Mouse (Mus musculus): ENCODE results near the gene Zscan10. TPM values are rescaled to one million over a fixed set of nuclear protein-coding genes. Genes with fewer than 3 reads are reported as not detected.

Zscan10 gene
- not detected in 2 replicates for polyA plus RNA-seq (2015; fragmentation: Nextera tagmentation; extraction: Ambion mirVana)

- no peak within 1 kb of the TSS for H3K4me3 ChIP-seq
- H3K27ac ChIP-seq (replicated peaks): no peak within 1 kb of the TSS
- H3K4me2 ChIP-seq (replicated peaks): peak within 1 kb of the TSS; percentile 54
- no peak within 1 kb of the TSS for H3K9ac ChIP-seq (replicated peaks)
- no peaks in the 10 kb centered on the region for H3K36me3 ChIP-seq
- H3K4me1 ChIP-seq: peaks cover 18% of the 10 kb centered on the region; the same call in 1 of the 2 replicates
- 0 out of 2 replicates have a peak, but pooled peaks cover 4% of the 10 kb centered on the region for H3K27me3 ChIP-seq
- WGBS: 29% methylated on average over 15 of the region's 15 CpGs
- H3K9me3 ChIP-seq: no peaks in the 10 kb centered on the region
- ATAC-seq (replicated peaks): no peak
These were observed at the start of gene Zscan10 for GRCm38 (mm10) chr17:23600641-23601622. Gene Zscan10, plus strand, starts transcription at chr17:23600856.

GRCm38 (mm10) chr17:23550856-23551255, 49.8 kb upstream of the Zscan10 start:
- H3K9me3 ChIP-seq: no peaks in the 10 kb centered on the region
- H3K4me3 ChIP-seq: peak overlapping the region; percentile 55
- ATAC-seq (replicated peaks): peak; percentile 29
- peak overlapping the region; percentile 68 for H3K9ac ChIP-seq (replicated peaks)
- peaks cover 12% of the 10 kb centered on the region for H3K4me1 ChIP-seq
- WGBS: under 1% methylated on average over 15 of the region's 15 CpGs
- H3K4me2 ChIP-seq (replicated peaks): peak overlapping the region; percentile 84
- no peaks in the 10 kb centered on the region for H3K36me3 ChIP-seq
- no peaks in the 10 kb centered on the region for H3K27me3 ChIP-seq
- peak overlapping the region; percentile 77 for H3K27ac ChIP-seq (replicated peaks)

GRCm38 (mm10) chr17:23551416-23551815, 49.2 kb upstream of the Zscan10 start:
- Histone ChIP-seq H3K9me3 (no peaks in the 10 kb centered on the region), H3K4me2 (replicated peaks) (peak overlapping the region; percentile 84), H3K4me1 (peaks cover 12% of the 10 kb centered on the region), H3K4me3 (peak overlapping the region; percentile 55), H3K36me3 (peaks cover 3% of the 10 kb centered on the region; the same call in 1 of the 2 replicates), H3K9ac (replicated peaks) (peak overlapping the region; percentile 68; the same call in 1 of the 2 replicates), H3K27ac (replicated peaks) (peak overlapping the region; percentile 77), H3K27me3 (no peaks in the 10 kb centered on the region)
- no peak for ATAC-seq (replicated peaks)

- H3K4me2 ChIP-seq (replicated peaks): no peak overlapping the region
- ATAC-seq (replicated peaks): no peak
These were observed 48.7 kb upstream of the Zscan10 start for GRCm38 (mm10) chr17:23551963-23552362.

GRCm38 (mm10) chr17:23552896-23553633, 47.6 kb upstream of the Zscan10 start:
- no peaks in the 10 kb centered on the region for H3K27me3 ChIP-seq
- H3K4me1 ChIP-seq: peaks cover 12% of the 10 kb centered on the region
- ATAC-seq (replicated peaks): no peak
- peaks cover 19% of the 10 kb centered on the region for H3K36me3 ChIP-seq
- no peak overlapping the region for H3K27ac ChIP-seq (replicated peaks)
- H3K9ac ChIP-seq (replicated peaks): no peak overlapping the region
- H3K4me2 ChIP-seq (replicated peaks): no peak overlapping the region
- H3K9me3 ChIP-seq: no peaks in the 10 kb centered on the region
- 93% methylated on average over 8 of the region's 8 CpGs for WGBS
- no peak overlapping the region for H3K4me3 ChIP-seq

More at GRCm38 (mm10) chr17:23551963-23552362, 48.7 kb upstream of the Zscan10 start:
- peaks cover 8% of the 10 kb centered on the region for H3K36me3 ChIP-seq
- no peak overlapping the region for H3K4me3 ChIP-seq
- H3K27ac ChIP-seq (replicated peaks): no peak overlapping the region
- H3K9ac ChIP-seq (replicated peaks): no peak overlapping the region
- no peaks in the 10 kb centered on the region for H3K9me3 ChIP-seq
- H3K4me1 ChIP-seq: peaks cover 12% of the 10 kb centered on the region
- no peaks in the 10 kb centered on the region for H3K27me3 ChIP-seq
- 71% methylated on average over 5 of the region's 5 CpGs for WGBS

GRCm38 (mm10) chr17:23553634-23554120, 47.0 kb upstream of the Zscan10 start:
- Histone ChIP-seq H3K36me3 (peaks cover 26% of the 10 kb centered on the region), H3K9me3 (no peaks in the 10 kb centered on the region), H3K27ac (replicated peaks) (no peak overlapping the region), H3K4me2 (replicated peaks) (no peak overlapping the region), H3K9ac (replicated peaks) (no peak overlapping the region), H3K4me1 (peaks cover 12% of the 10 kb centered on the region), H3K4me3 (no peak overlapping the region), H3K27me3 (no peaks in the 10 kb centered on the region)
- 71% methylated on average over 1 of the region's 1 CpGs for WGBS
- no peak for ATAC-seq (replicated peaks)

GRCm38 (mm10) chr17:23554321-23554720, 46.3 kb upstream of the Zscan10 start:
- Histone ChIP-seq H3K27ac (replicated peaks) (no peak overlapping the region), H3K4me3 (no peak overlapping the region), H3K27me3 (no peaks in the 10 kb centered on the region), H3K4me2 (replicated peaks) (no peak overlapping the region), H3K4me1 (peaks cover 12% of the 10 kb centered on the region), H3K36me3 (peaks cover 32% of the 10 kb centered on the region), H3K9ac (replicated peaks) (no peak overlapping the region), H3K9me3 (no peaks in the 10 kb centered on the region)
- no peak for ATAC-seq (replicated peaks)

- Histone ChIP-seq H3K9ac (replicated peaks) (no peak overlapping the region), H3K4me1 (peaks cover 7% of the 10 kb centered on the region), H3K27ac (replicated peaks) (no peak overlapping the region), H3K27me3 (no peaks in the 10 kb centered on the region), H3K4me2 (replicated peaks) (no peak overlapping the region), H3K9me3 (no peaks in the 10 kb centered on the region), H3K4me3 (no peak overlapping the region), H3K36me3 (peaks cover 34% of the 10 kb centered on the region)
- WGBS: 84% methylated on average over 7 of the region's 7 CpGs
- no peak for ATAC-seq (replicated peaks)
These were observed 45.3 kb upstream of the Zscan10 start for GRCm38 (mm10) chr17:23555243-23555916.

- Histone ChIP-seq H3K9ac (replicated peaks) (no peak overlapping the region), H3K9me3 (no peaks in the 10 kb centered on the region), H3K4me2 (replicated peaks) (no peak overlapping the region), H3K27me3 (no peaks in the 10 kb centered on the region), H3K4me1 (peaks cover 10% of the 10 kb centered on the region), H3K36me3 (peaks cover 37% of the 10 kb centered on the region), H3K27ac (replicated peaks) (no peak overlapping the region), H3K4me3 (no peak overlapping the region)
- no peak for ATAC-seq (replicated peaks)
- 61% methylated on average over 11 of the region's 11 CpGs for WGBS
These were observed 40.9 kb upstream of the Zscan10 start for GRCm38 (mm10) chr17:23559767-23560166.

- under 1% methylated on average over 59 of the region's 59 CpGs for WGBS
- no peaks in the 10 kb centered on the region for H3K9me3 ChIP-seq
- peak within 1 kb of the TSS; percentile 49 for H3K4me2 ChIP-seq (replicated peaks)
- peaks cover 11% of the 10 kb centered on the region for H3K36me3 ChIP-seq
- peak; percentile 97 for ATAC-seq (replicated peaks)
- H3K27ac ChIP-seq (replicated peaks): peak within 1 kb of the TSS; percentile 95
- peak within 1 kb of the TSS; percentile 98 for H3K9ac ChIP-seq (replicated peaks)
- H3K27me3 ChIP-seq: no peaks in the 10 kb centered on the region
- peak within 1 kb of the TSS; percentile 92 for H3K4me3 ChIP-seq
- peaks cover 19% of the 10 kb centered on the region for H3K4me1 ChIP-seq
These were observed 36.9 kb upstream of the Zscan10 start, which contains the start of gene Zfp213 for GRCm38 (mm10) chr17:23563595-23564367. Gene Zfp213, minus strand, starts transcription at chr17:23564238.

- Histone ChIP-seq H3K36me3 (peaks cover 5% of the 10 kb centered on the region), H3K4me2 (replicated peaks) (peak overlapping the region; percentile 49), H3K9ac (replicated peaks) (peak overlapping the region; percentile 98), H3K27ac (replicated peaks) (peak overlapping the region; percentile 95), H3K4me3 (peak overlapping the region; percentile 92), H3K4me1 (peaks cover 19% of the 10 kb centered on the region), H3K9me3 (no peaks in the 10 kb centered on the region), H3K27me3 (no peaks in the 10 kb centered on the region)
- WGBS: under 1% methylated on average over 8 of the region's 8 CpGs
- ATAC-seq (replicated peaks): peak; percentile 86
These were observed 36.3 kb upstream of the Zscan10 start for GRCm38 (mm10) chr17:23564368-23564715.

All from forebrain, embryonic 15.5 days (tissue).